9 mouse cellular contexts compared by ENCODE assay signal in genomic region chr13:78428084-78428445, GRCm38 (mm10).
DNase-seq lines count a peak whose midpoint lies in the region; ATAC-seq lines count a peak whose summit lies in the region.
"Had no signal": no experiment of that assay in that cellular context is flagged by ENCODE, and none has a peak within 500 bp of the region (broad histone marks: within the 10 kb centered on the region; RNA-seq: fewer than 3 reads in every experiment).

No protein-coding gene starts in this region.

- H3K9me3 ChIP-seq in kidney, embryonic 14.5 days (ENCODE audit: control insufficient read depth, low read length): no peaks in the 10 kb centered on the region
- H3K9me3 ChIP-seq in embryonic facial prominence, embryonic 13.5 days: no peaks in the 10 kb centered on the region
- H3K9me3 ChIP-seq in hindbrain, embryonic 13.5 days: no peaks in the 10 kb centered on the region
- no peaks in the 10 kb centered on the region for H3K9me3 ChIP-seq in midbrain, embryonic 12.5 days
- H3K9me3 ChIP-seq: G1E had no signal

- H3K27me3 ChIP-seq in kidney, embryonic 14.5 days (ENCODE audit: control insufficient read depth, insufficient read depth, low read length): no peaks in the 10 kb centered on the region
- H3K27me3 ChIP-seq in embryonic facial prominence, embryonic 13.5 days: no peaks in the 10 kb centered on the region
- 0 out of 2 replicates have a peak, but pooled peaks cover 2% of the 10 kb centered on the region for H3K27me3 ChIP-seq in hindbrain, embryonic 13.5 days
- no peaks in the 10 kb centered on the region for H3K27me3 ChIP-seq in midbrain, embryonic 12.5 days

- peak overlapping the region; percentile 46 for H3K4me2 ChIP-seq in kidney, embryonic 14.5 days (replicated peaks; ENCODE audit: low read depth, low read length)
- peak overlapping the region; percentile 64 for H3K4me2 ChIP-seq in embryonic facial prominence, embryonic 13.5 days
- H3K4me2 ChIP-seq in hindbrain, embryonic 13.5 days: peak overlapping the region; percentile 58
- peak overlapping the region; percentile 52 for H3K4me2 ChIP-seq in midbrain, embryonic 12.5 days (replicated peaks)

- DNase-seq in kidney, adult 18-20 months: no peak
- no peak for DNase-seq in embryo, embryonic 10.5 days (ENCODE audit: low spot score)
- no peak for DNase-seq in cerebellum, adult 9-10 months

- peak; percentile 21; the same call in 1 of the 2 replicates for ATAC-seq in kidney, embryonic 14.5 days (ENCODE audit: low FRiP score, low TSS enrichment)
- ATAC-seq in embryonic facial prominence, embryonic 13.5 days (ENCODE audit: insufficient number of reproducible peaks, insufficient read depth, low FRiP score, low TSS enrichment, low read depth): no peak
- peak; percentile 11; the same call in 1 of the 2 replicates for ATAC-seq in hindbrain, embryonic 13.5 days (ENCODE audit: low FRiP score)
- ATAC-seq in midbrain, embryonic 12.5 days (ENCODE audit: low FRiP score, low read depth): no peak
- ATAC-seq in activated CD4-positive, CD25-positive, alpha-beta regulatory T cell, adult 4 months: no peak

- no peak overlapping the region; the same call in 1 of the 2 replicates for H3K27ac ChIP-seq in kidney, embryonic 14.5 days (ENCODE audit: low read depth, low read length)
- H3K27ac ChIP-seq in embryonic facial prominence, embryonic 13.5 days: peak overlapping the region; percentile 78
- H3K27ac ChIP-seq in hindbrain, embryonic 13.5 days: peak overlapping the region; percentile 75
- peak overlapping the region; percentile 78 for H3K27ac ChIP-seq in midbrain, embryonic 12.5 days (replicated peaks)

- H3K9ac ChIP-seq in kidney, embryonic 14.5 days (ENCODE audit: low read depth, low read length): 0 out of 2 replicates have a peak overlapping the region, but pooled peaks have one; percentile 23
- H3K9ac ChIP-seq in embryonic facial prominence, embryonic 13.5 days: peak overlapping the region; percentile 52; the same call in 1 of the 2 replicates
- 0 out of 2 replicates have a peak overlapping the region, but pooled peaks have one; percentile 51 for H3K9ac ChIP-seq in hindbrain, embryonic 13.5 days
- no peak overlapping the region for H3K9ac ChIP-seq in midbrain, embryonic 12.5 days (replicated peaks)

- H3K4me3 ChIP-seq in kidney, embryonic 14.5 days (ENCODE audit: low read length): no peak overlapping the region; the same call in 1 of the 2 replicates
- H3K4me3 ChIP-seq in embryonic facial prominence, embryonic 13.5 days: peak overlapping the region; percentile 33
- H3K4me3 ChIP-seq in hindbrain, embryonic 13.5 days: peak overlapping the region; percentile 34
- peak overlapping the region; percentile 32 for H3K4me3 ChIP-seq in midbrain, embryonic 12.5 days

- WGBS in kidney, embryonic 14.5 days: 7% methylated on average over 9 of the region's 9 CpGs
- 9% methylated on average over 9 of the region's 9 CpGs for WGBS in embryonic facial prominence, embryonic 13.5 days
- 5% methylated on average over 9 of the region's 9 CpGs for WGBS in hindbrain, embryonic 13.5 days
- WGBS in midbrain, embryonic 12.5 days: 6% methylated on average over 9 of the region's 9 CpGs

- H3K36me3 ChIP-seq in kidney, embryonic 14.5 days (ENCODE audit: control insufficient read depth, insufficient read depth, low read length): no peaks in the 10 kb centered on the region
- H3K36me3 ChIP-seq in embryonic facial prominence, embryonic 13.5 days: no peaks in the 10 kb centered on the region
- no peaks in the 10 kb centered on the region for H3K36me3 ChIP-seq in hindbrain, embryonic 13.5 days
- H3K36me3 ChIP-seq in midbrain, embryonic 12.5 days: no peaks in the 10 kb centered on the region
- H3K36me3 ChIP-seq: G1E had no signal

- H3K4me1 ChIP-seq in kidney, embryonic 14.5 days (ENCODE audit: control insufficient read depth, insufficient read depth, low read length): no peaks in the 10 kb centered on the region
- H3K4me1 ChIP-seq in embryonic facial prominence, embryonic 13.5 days: peaks cover 18% of the 10 kb centered on the region
- H3K4me1 ChIP-seq in hindbrain, embryonic 13.5 days (replicated peaks): peaks cover 18% of the 10 kb centered on the region
- H3K4me1 ChIP-seq in midbrain, embryonic 12.5 days: peaks cover 23% of the 10 kb centered on the region; the same call in 1 of the 2 replicates

Comparison
In these comparisons a context has a peak if more than half of its experiments do, and no peak if none do; other contexts are left out.
1. ATAC-seq: peak in kidney, embryonic 14.5 days (single experiment) and hindbrain, embryonic 13.5 days (single experiment); none in embryonic facial prominence, embryonic 13.5 days (single experiment), midbrain, embryonic 12.5 days (single experiment) and activated CD4-positive, CD25-positive, alpha-beta regulatory T cell, adult 4 months (single experiment).
2. Peak in every context shown above with its lines, with median percentiles within 50 percentile points of each other: H3K4me2 ChIP-seq.